Mouse (Mus musculus): ENCODE results near the gene Srcin1.

The Srcin1 gene

DNA sequence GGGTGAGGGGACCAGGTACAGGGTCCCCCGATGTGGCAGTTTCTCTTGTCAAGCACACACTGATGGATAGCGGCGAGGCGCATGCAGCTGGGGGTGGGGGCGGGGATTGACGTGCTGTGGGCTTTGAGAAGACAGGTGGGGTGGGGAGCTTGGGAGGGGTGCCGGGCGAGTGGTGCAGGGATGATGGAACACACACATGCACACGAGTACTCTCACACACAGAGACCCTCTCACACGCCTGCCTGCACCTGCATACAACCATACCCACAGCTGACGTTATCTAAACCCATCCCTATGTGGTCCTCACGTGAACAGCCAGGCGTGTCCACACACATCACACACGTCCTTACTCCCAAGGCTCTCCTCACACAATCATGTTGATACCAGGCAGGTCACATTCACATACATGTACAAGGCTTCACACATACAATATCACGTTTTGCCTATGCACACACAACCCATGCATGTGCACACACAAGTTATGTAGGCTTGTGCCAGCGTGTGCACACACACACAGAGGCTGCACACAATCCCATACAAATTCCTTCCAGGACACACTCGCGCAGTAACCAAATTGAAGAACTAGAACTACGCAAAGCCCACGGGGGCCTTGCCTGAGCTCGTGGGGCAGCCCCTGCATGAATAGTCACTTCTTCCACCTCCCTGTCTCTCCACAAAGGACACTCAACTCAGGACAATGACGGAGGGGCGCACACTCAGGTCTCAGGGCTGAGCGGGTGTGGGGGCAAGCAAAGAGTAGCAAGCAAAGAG is 66.1 kb downstream of the Srcin1 start:
- in situ Hi-C loops (cut with MboI, MseI), result no loop called here

- in situ Hi-C loops (cut with MboI, MseI), result no loop called here
Measured at GRCm38 (mm10) chr11:97509058-97509457, 66.9 kb downstream of the Srcin1 start.

- in situ Hi-C loops (cut with MboI, MseI), result no loop called here
Measured at GRCm38 (mm10) chr11:97508198-97508597, 67.8 kb downstream of the Srcin1 start.

- in situ Hi-C loops (cut with MboI, MseI), result no loop called here
Measured at GRCm38 (mm10) chr11:97506331-97506730, 69.7 kb downstream of the Srcin1 start.

DNA sequence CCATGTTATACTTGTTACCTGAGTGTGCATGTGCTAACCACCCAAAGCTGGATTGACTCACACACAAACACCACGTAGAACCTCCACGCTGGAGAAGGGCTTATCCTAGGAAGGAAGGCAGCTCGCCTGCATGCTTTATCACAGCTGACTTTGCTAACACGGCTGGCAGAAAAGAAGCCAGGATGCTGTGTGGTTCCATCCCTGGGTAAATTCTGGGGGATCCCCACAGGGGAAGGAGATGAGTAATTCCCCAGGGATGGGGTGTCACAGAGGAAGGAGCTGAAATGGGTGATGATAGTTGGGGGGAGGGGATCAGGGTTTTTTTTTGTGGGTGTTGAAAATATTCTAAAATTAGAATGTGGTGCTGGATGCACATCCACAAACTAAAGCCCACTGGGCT is 70.2 kb downstream of the Srcin1 start:
- in situ Hi-C loops (cut with MboI, MseI), result no loop called here

- in situ Hi-C loops (cut with MboI, MseI), result no loop called here
Measured at GRCm38 (mm10) chr11:97502846-97503245, 73.1 kb downstream of the Srcin1 start.

DNA sequence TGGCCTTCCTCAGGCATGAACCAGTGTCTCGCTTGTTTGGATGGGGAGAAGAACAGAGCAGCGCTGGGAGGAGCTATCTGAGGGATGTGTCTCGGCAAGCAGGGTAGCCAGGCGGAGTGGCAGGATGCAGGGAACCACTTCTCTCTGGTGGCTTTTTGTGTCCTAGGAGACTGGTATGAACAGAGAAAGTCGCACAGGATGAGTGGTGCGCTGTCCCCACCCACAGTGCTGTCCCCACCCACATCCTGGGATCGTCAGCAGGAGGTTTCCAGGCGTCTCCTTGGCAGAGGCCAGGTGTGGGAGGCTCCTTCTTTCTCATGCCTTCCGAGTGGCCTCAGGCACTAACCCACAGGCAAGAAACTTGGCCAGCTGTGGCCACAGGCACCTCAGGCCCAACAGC is 73.6 kb downstream of the Srcin1 start:
- in situ Hi-C loops (cut with MboI, MseI), result no loop called here

DNA sequence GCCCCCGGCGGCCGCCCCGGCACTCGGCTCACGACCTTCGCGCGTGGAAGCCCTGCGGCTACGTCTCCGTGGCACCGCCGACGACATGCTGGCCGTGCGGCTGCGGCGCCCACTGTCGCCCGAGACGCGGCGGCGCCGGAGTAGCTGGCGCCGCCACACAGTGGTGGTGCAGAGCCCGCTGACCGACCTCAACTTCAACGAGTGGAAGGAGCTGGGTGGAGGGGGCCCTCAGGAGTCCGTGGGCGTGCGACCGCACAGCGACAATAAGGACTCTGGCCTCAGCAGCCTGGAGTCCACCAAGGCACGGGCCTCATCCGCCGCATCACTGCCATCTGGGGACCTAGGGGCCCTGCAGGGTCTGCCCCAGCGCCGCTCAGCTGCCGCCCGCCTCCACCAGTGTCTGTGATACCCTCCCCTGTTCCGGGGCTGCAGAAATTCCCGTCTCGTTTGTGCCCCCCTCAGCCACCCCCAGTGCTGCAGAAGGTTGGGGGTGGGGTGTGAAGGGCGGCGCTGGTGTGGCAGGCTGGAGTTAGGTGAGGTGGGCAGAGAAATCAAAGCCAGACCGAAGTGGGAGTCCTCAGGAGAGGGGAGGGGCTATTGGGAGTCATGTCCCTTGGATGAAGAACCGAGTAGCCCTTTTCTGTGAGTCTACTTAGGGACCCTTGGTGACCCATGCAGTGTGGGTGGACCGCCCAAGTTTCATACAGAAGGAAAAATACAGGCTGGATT is 75.1 kb downstream of the Srcin1 start:
- in situ Hi-C loops (cut with MboI, MseI), result no loop called here

GRCm38 (mm10) chr11:97499865-97500719 is 75.9 kb downstream of the Srcin1 start, which contains the start of gene 4933428G20Rik:
TSS of gene 4933428G20Rik (minus strand) at chr11:97500340.
- in situ Hi-C loops (cut with MboI, MseI), result loop anchor here in 1 of 2 experiments (5.0 kb wide), 1 partner anchor 77 kb away; the partner anchor contains the start of gene Srcin1

GRCm38 (mm10) chr11:97497543-97497942 is 78.4 kb downstream of the Srcin1 start:
- in situ Hi-C loops (cut with MboI, MseI), result loop anchor here in 1 of 2 experiments (5.0 kb wide), 1 partner anchor 80 kb away; the partner anchor contains the start of gene Srcin1

DNA sequence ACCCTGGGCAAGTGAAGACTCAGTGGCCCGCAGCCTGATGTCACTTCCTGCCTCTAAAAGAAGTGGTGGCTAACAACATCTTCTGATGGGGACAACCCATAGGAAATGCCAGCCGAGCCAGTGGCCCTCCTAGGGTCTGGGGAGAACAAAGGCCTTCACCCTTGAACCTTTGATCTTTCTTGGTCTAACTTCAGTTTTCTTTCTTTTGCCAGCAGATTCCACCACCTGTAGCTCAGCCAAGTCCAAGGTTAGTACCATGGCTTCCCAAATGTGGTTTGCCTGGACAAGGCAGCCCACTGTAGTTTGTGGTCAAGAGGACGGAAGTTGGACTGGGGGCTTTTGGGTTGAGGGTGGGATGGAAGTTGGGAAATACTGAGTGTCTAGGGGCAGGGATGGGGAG is 83.2 kb downstream of the Srcin1 start:
- in situ Hi-C loops (cut with MboI, MseI), result no loop called here

DNA sequence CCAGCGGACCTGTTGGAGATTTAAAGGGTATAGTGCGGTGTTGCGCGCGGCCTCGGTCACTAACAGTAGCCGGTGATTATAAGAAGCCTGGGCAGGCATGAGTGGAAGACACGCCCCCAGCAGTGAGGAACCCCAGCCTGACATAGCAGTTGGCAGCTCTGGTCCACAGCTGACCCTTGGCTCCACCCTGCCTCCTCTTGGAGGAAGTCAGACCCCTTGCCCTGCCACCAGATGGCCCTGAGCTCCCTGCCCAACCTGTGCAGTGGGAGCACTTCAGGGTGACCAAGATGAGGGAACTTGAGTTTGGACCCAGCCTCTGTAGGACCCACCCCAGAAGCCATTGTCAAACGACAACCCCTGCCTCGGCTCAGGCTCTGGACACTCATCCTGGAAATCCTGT is 84.3 kb downstream of the Srcin1 start:
- in situ Hi-C loops (cut with MboI, MseI), result no loop called here

- in situ Hi-C loops (cut with MboI, MseI), result loop anchor here in 1 of 2 experiments (5.0 kb wide), 2 partner anchors 68 to 138 kb away; partner anchors contain the start of gene Epop
Measured at GRCm38 (mm10) chr11:97489589-97490324, 86.2 kb downstream of the Srcin1 start.

GRCm38 (mm10) chr11:97487656-97488055 is 88.3 kb downstream of the Srcin1 start:
- in situ Hi-C loops (cut with MboI, MseI), result loop anchor here in 1 of 2 experiments (5.0 kb wide), 2 partner anchors 70 to 140 kb away; partner anchors contain the start of gene Epop

DNA sequence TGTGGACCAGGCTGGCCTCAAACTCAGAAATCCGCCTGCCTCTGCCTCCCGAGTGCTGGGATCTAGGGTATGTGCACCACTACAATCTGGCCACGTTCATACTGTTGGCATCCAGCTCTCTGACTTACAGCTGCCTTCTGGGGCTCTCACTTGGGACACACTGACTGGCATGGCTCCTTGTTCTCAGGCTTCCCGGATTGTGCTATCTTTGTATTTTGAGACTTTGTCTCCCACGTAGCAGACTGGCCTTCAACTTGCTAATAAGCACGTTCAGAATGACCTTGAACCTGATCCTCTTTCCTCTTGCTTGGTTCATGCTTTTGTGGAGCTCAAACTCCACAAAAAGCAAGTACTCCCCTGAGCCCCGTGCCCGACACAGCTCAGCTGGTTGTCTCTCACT is 90.3 kb downstream of the Srcin1 start:
- in situ Hi-C loops (cut with MboI, MseI), result loop anchor here in 1 of 2 experiments (5.0 kb wide), 2 partner anchors 72 to 142 kb away; partner anchors contain the start of gene Epop

- in situ Hi-C loops (cut with MboI, MseI), result loop anchor here in 1 of 2 experiments (5.0 to 10.0 kb wide), 2 partner anchors 77 to 145 kb away; partner anchors contain the start of gene Epop
Measured at GRCm38 (mm10) chr11:97479824-97480223, 96.2 kb downstream of the Srcin1 start.

DNA sequence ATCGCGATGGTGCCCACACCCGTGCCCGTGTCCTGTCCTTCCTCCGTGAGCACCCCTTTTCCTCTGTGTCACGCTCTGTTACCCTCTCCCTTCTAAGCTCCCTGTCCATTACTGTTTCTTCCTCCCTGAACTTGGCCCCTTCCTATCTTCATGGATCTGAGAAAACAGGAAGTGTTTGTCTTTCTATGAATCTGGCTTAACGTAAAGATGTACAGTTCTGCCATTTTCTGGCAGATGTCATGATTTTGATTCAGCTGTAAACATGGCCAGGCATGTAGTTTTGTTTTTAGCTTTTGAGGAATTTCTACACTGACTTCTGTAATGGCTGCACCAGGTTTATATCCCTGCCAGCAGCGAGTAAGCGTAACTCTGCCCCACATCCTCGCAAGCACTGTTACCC is 96.9 kb downstream of the Srcin1 start:
- in situ Hi-C loops (cut with MboI, MseI), result loop anchor here in 1 of 2 experiments (5.0 to 10.0 kb wide), 2 partner anchors 78 to 146 kb away; partner anchors contain the start of gene Epop

GRCm38 (mm10) chr11:97478345-97478744 is 97.6 kb downstream of the Srcin1 start:
- in situ Hi-C loops (cut with MboI, MseI), result loop anchor here in 1 of 2 experiments (5.0 to 10.0 kb wide), 2 partner anchors 79 to 146 kb away; partner anchors contain the start of gene Epop

DNA sequence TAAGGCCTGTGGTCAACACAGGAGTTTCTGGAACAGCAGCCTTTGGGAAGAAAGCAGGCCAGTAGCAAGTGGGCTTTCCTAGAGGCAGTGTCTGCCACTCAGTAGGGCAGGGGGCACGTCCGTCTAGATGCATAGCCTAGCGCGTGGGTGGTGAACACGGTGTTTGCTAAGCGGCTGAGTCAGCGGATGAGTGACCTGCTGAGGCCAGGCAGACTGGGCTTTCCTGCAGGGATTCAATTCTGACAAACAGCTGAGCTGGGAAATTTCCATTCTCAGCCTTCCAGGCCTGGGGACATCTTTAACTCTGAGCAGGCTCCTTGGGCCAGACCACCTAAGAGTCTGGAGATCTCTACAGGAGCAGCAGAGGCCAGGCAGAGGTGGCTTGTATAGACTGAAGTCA is 98.6 kb downstream of the Srcin1 start:
- in situ Hi-C loops (cut with MboI, MseI), result loop anchor here in 1 of 2 experiments (5.0 to 10.0 kb wide), 2 partner anchors 80 to 147 kb away; partner anchors contain the start of gene Epop

All from T-helper 17 cell (primary cell).